Mouse (Mus musculus) neural tube, embryonic 11.5 days (tissue): ENCODE measurements around the gene Lzts2. TPM values are rescaled to one million over a fixed set of nuclear protein-coding genes. Genes with fewer than 3 reads are reported as not detected.
"Not testable (repeated sequence)": the region's sequence is repeated elsewhere in the genome, so short reads cannot be mapped to it uniquely, and the experiment has no call there.

ENCODE experiments used
- ATAC-seq: fragments of 200-750 bp; cut with Nextera tagmentation; 2 replicates; pipeline ENCODE4 v1.8.0; 2017; ENCODE audit warnings: moderate number of reproducible peaks, mild to moderate bottlenecking, moderate TSS enrichment, moderate library complexity; ENCODE audit not compliant: insufficient read depth, low FRiP score, low TSS enrichment
- DNase-seq: peaks from one replicate; pipeline ENCODE4 v3.0.0-alpha.2; 2015; ENCODE audit warnings: low spot score
- H3K27ac ChIP-seq: fragments of 300-500 bp; sonication (generic); 2 replicates; pipeline ENCODE4 v1.5.1; 2014; ENCODE audit warnings: low read depth, mild to moderate bottlenecking, low read length
- H3K27me3 ChIP-seq: fragments of 300-500 bp; sonication (generic); 2 replicates; pipeline ENCODE4 v1.6.1; 2014; ENCODE audit warnings: mild to moderate bottlenecking, low read length, mixed read lengths; ENCODE audit not compliant: control insufficient read depth, insufficient read depth
- H3K36me3 ChIP-seq: fragments of 300-500 bp; sonication (generic); 2 replicates; pipeline ENCODE4 v1.6.1; 2014; ENCODE audit warnings: mild to moderate bottlenecking, low read length, moderate library complexity, mixed read lengths; ENCODE audit not compliant: control insufficient read depth, insufficient read depth
- H3K4me1 ChIP-seq: fragments of 300-500 bp; sonication (generic); 2 replicates; pipeline ENCODE4 v1.6.1; 2014; ENCODE audit warnings: low read length, mixed read lengths; ENCODE audit not compliant: control insufficient read depth, insufficient read depth
- H3K4me2 ChIP-seq: fragments of 300-500 bp; sonication (generic); 2 replicates; pipeline ENCODE4 v1.6.1; 2014; ENCODE audit warnings: low read depth, mild to moderate bottlenecking, moderate library complexity
- H3K4me3 ChIP-seq: fragments of 300-500 bp; sonication (generic); 2 replicates; pipeline ENCODE4 v1.5.1; 2014; ENCODE audit warnings: low read depth, low read length
- H3K9ac ChIP-seq: fragments of 300-500 bp; sonication (generic); 2 replicates; pipeline ENCODE4 v1.6.1; 2014; ENCODE audit warnings: mild to moderate bottlenecking, low read length
- H3K9me3 ChIP-seq: fragments of 300-500 bp; sonication (generic); 2 replicates; pipeline ENCODE4 v1.6.1; 2016; ENCODE audit warnings: low read length; ENCODE audit not compliant: control insufficient read depth
- WGBS: fragments of 180-500 bp; shearing (Covaris S2); extraction: QIAGEN DNeasy Blood & Tissue Kit; methylation state at CpG from one replicate; pipeline ENCODE4 v1.1.7; 2014; 5-methylcytosine and 5-hydroxymethylcytosine counted together
- polyA plus RNA-seq: library from polyadenylated mRNA; unstranded; fragments of >200 nt; fragmentation: Nextera tagmentation; extraction: Ambion mirVana; gene quantifications from 2 replicates; pipeline ENCODE4 v1.2.1, GENCODE M21; 2014

Gene Lzts2
- polyA plus RNA-seq, 1 experiment from 2014 or later: 52.8 TPM

DNA sequence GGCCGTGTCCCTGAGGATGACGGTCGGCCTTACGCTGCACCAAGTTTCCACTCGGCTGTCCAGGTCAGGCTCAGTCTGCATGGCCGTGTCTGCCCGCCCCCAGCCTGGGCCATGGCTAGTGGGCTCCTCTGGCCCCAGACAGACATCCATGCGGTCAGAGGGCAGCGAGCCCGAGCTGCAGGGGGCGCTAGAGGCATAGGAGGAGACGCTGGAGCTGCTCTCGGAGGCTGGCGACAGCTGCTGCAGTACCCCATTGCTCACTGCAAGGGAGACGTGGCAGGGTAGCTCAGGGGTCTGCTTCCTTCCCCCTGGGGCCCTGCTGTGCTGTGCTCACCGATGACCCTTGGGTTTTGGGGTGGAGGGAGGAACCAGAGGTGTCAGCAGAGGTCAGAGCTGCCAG lies 22.7 kb downstream of the Lzts2 start:
- 31% methylated on average over 16 of the region's 16 CpGs for WGBS
- ATAC-seq (no peak), DNase-seq (peak; percentile 55)
- H3K27me3 ChIP-seq: no peaks in the 10 kb centered on the region
- H3K9me3 ChIP-seq: no peaks in the 10 kb centered on the region
- no peak overlapping the region for H3K9ac ChIP-seq
- H3K27ac ChIP-seq: no peak overlapping the region
- no peaks in the 10 kb centered on the region for H3K36me3 ChIP-seq
- no peak overlapping the region for H3K4me3 ChIP-seq
- no peaks in the 10 kb centered on the region for H3K4me1 ChIP-seq
- H3K4me2 ChIP-seq: no peak overlapping the region

DNA sequence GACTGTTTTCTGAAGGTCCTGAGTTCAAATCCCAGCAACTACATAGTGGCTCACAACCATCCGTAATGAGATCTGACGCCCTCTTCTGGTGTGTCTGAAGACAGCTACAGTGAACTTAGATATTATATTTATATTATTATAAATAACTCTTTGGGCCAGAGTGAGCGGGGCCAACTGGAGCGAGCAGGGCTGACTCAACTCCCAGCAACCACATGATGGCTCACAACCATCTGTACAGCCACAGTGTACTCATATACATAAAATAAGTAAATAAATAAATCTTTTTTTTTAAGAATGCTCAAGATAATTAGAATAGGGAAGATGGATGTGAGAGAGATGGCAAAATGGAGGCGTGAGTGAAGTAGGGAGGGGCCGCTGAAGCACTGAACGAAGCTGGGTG lies 24.0 kb downstream of the Lzts2 start:
- H3K4me1 ChIP-seq, H3K36me3 ChIP-seq, H3K9me3 ChIP-seq, H3K27me3 ChIP-seq, H3K4me2 ChIP-seq, H3K9ac ChIP-seq, DNase-seq, H3K27ac ChIP-seq, ATAC-seq, H3K4me3 ChIP-seq: not testable (repeated sequence)
- WGBS: 97% methylated on average over 7 of the region's 7 CpGs

DNA sequence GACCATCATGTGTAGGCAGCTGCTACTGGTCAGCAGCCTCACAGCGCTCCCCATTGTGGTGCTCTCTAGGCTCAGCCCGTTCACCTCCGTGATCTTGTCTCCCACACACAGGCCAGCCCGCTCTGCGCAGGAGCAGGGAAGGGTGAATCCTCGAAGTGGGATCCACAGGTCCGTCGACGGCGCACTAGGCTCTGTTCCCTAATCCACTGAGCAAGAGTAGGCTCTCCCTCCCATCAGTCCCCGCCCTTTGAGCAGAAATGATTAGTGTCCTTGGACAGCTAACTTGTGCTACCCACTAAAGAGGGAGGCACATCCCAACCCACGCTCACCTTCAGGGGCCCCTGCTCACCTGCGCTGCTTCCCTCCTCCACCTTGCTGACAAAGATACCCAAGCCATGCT lies 26.0 kb downstream of the Lzts2 start:
- DNase-seq (no peak), ATAC-seq (no peak)
- Histone ChIP-seq H3K4me1 (no peaks in the 10 kb centered on the region), H3K9ac (no peak overlapping the region), H3K4me3 (no peak overlapping the region), H3K36me3 (no peaks in the 10 kb centered on the region), H3K4me2 (no peak overlapping the region), H3K9me3 (no peaks in the 10 kb centered on the region), H3K27ac (no peak overlapping the region), H3K27me3 (0 out of 2 replicates have a peak, but pooled peaks cover 5% of the 10 kb centered on the region)
- 42% methylated on average over 13 of the region's 13 CpGs for WGBS

DNA sequence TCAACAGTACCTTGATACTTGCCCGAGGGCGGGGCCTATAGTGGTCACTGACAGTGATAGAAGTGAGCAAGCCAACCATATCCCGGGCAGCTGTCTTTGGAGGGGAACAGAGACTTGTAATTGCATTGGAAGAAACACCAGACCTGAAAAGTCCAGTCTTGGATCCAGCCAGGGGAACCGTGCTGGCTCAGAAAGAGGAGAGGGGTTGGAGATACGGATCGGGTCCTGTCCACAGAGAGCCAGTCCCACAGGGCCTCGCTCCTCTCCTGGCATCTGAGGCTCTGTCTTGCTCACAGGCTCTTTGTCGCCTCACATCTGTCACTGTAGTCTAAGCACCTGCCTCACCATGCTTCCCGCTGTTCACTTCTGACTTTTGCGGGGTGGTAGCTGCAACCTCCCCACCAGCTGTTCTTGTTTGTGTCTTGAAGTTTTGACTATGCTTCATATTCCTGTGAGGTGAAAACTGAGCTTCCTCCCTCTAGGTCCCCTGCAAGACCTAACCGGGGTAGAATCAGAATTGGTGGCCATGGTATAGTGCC lies 30.2 kb downstream of the Lzts2 start:
- DNase-seq: no peak
- no peak overlapping the region for H3K4me3 ChIP-seq
- H3K27ac ChIP-seq: no peak overlapping the region
- no peaks in the 10 kb centered on the region for H3K9me3 ChIP-seq
- no peak overlapping the region for H3K4me2 ChIP-seq
- peaks cover 5% of the 10 kb centered on the region for H3K4me1 ChIP-seq
- ATAC-seq: no peak
- no peak overlapping the region for H3K9ac ChIP-seq
- 69% methylated on average over 11 of the region's 11 CpGs for WGBS
- H3K27me3 ChIP-seq: peaks cover 20% of the 10 kb centered on the region
- H3K36me3 ChIP-seq: no peaks in the 10 kb centered on the region

DNA sequence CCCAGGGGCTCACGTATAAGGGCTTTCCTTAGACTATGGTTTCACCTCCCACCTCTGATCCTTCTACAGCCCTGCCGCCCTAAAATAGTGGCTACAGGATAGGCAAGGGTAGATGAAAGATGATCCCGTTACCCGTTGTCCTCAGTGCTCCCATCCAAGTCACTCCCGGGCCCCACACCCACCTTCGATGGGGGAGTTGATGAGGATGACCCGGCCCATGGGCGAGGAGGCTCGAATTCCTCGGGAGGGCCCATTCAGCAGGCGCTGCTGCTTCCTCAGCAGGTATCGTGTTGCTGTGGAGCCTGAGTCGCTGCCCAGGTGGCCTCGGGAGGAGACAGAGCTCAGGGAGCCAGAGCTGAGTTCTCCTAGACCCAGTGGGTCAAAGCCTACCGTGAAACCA lies 31.0 kb downstream of the Lzts2 start:
- ATAC-seq: no peak
- 46% methylated on average over 15 of the region's 15 CpGs for WGBS

DNA sequence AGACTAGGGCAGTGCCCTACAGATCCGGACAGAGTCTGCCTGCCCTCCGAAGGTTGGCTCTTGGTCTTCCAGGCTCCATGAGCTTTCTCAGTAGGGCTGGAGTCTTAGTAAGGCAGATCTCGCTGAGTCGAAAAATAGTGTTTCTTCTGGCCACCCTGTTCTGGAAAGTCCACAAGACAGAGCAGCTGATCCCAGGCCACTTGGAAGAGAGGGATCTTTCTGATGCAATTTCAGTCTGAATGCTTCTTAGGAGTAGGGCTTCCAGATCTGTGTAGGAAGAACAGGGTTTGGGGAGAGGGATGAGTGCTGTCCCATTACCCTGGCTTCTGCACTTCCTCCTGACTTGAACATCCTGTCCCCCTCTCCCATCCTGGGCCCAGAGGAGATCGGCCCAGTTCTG lies 31.4 kb downstream of the Lzts2 start, which contains the start of gene Pdzd7:
TSS of gene Pdzd7 (minus strand) at position 67 of the 400 bp plus-strand sequence.
- Histone ChIP-seq H3K27ac (no peak within 1 kb of the TSS), H3K27me3 (peaks cover 20% of the 10 kb centered on the region), H3K36me3 (no peaks in the 10 kb centered on the region), H3K4me2 (peak within 1 kb of the TSS; percentile 73), H3K9ac (no peak within 1 kb of the TSS), H3K9me3 (no peaks in the 10 kb centered on the region), H3K4me3 (peak within 1 kb of the TSS; percentile 41), H3K4me1 (peaks cover 5% of the 10 kb centered on the region)
- ATAC-seq (no peak), DNase-seq (no peak)
- 80% methylated on average over 5 of the region's 5 CpGs for WGBS

More for the DNA sequence above, 31.0 kb downstream of the Lzts2 start:
- no peak for DNase-seq
- peaks cover 20% of the 10 kb centered on the region for H3K27me3 ChIP-seq
- H3K9ac ChIP-seq: no peak overlapping the region
- no peak overlapping the region for H3K27ac ChIP-seq
- H3K4me3 ChIP-seq: no peak overlapping the region
- H3K9me3 ChIP-seq: no peaks in the 10 kb centered on the region
- H3K36me3 ChIP-seq: no peaks in the 10 kb centered on the region
- H3K4me2 ChIP-seq: no peak overlapping the region
- peaks cover 5% of the 10 kb centered on the region for H3K4me1 ChIP-seq

DNA sequence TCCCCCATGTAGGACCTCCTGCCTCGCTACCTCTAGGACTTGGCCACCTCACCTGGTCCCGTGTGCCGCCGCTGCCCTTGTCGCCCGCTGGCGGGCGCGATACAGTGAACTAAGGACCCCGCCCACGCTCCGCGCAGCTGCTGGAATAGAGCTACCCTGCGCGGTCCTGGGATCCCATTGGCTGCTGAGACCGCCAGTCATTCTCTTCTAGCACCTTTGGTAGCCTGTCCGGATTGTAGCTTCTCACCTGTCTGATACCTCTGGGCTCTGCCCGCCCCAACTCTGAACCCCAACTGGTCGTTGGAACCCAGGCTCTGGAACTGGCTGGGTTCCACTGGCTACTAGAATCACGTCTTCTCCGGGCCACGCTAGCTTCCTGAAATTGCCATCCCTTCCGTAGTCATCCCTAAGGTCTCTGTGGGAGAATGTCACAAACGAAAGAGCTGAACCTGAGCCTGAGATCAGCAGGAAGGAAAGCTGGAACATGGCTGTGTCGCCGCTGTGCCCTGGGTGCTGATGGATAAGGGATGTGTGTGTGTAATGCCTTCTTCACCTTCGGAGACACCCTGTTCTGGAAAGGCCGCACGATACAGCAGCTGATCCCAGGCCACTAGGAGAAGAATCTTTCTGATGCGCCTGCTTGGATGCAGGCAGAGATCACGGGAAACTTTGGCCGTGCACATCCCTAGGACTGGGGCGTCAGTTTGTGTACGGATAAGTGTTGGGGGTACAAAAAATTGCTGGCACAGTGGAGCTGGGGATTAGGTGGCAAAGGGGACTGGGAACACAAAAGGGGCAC lies 32.5 kb downstream of the Lzts2 start:
- Histone ChIP-seq H3K4me1 (peaks cover 5% of the 10 kb centered on the region), H3K36me3 (no peaks in the 10 kb centered on the region), H3K27ac (peak overlapping the region; percentile 42; the same call in 1 of the 2 replicates), H3K9me3 (no peaks in the 10 kb centered on the region), H3K9ac (peak overlapping the region; percentile 56), H3K4me2 (peak overlapping the region; percentile 73), H3K4me3 (peak overlapping the region; percentile 41), H3K27me3 (peaks cover 20% of the 10 kb centered on the region)
- ATAC-seq: peak; percentile 62; the same call in 1 of the 2 replicates
- peak; percentile 78 for DNase-seq
- WGBS: 2% methylated on average over 34 of the region's 34 CpGs

DNA sequence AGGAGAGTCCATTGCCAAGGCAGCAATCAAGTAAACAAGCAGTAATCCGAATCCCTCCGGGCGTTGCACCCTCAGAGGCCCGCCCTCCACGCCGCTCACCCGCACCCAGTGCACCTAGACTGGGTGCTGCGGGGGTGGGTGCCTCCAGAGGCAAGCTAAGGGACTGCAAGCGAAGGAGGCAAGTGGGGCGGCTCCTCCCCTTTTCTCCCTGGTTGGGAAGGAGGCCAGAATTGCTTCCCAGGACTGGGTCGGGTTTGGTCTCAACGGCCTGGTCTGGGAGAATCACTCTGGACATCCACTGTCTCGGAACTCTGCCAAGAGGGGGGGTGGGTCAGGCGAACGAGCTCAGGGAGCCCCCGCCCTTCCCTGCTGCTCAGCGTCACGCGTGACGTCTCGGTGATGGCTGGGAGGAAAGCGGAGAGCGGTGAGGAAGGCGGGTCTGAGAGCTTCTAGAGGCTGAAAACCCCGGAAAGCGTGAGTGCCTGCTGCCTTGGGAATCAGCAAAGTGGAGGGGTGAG lies 33.3 kb downstream of the Lzts2 start, which contains the start of gene Sfxn3:
TSS of gene Sfxn3 (plus strand) at position 87 of the 518 bp plus-strand sequence.
- H3K4me3 ChIP-seq: peak within 1 kb of the TSS; percentile 41
- H3K36me3 ChIP-seq: no peaks in the 10 kb centered on the region
- WGBS: under 1% methylated on average over 25 of the region's 26 CpGs
- H3K27me3 ChIP-seq: peaks cover 20% of the 10 kb centered on the region
- H3K9ac ChIP-seq: peak within 1 kb of the TSS; percentile 56
- peak; percentile 81 for DNase-seq
- H3K9me3 ChIP-seq: no peaks in the 10 kb centered on the region
- peak within 1 kb of the TSS; percentile 42; the same call in 1 of the 2 replicates for H3K27ac ChIP-seq
- H3K4me2 ChIP-seq: peak within 1 kb of the TSS; percentile 73
- peak; percentile 81 for ATAC-seq
- H3K4me1 ChIP-seq: peaks cover 5% of the 10 kb centered on the region
